Mouse (Mus musculus): ENCODE results near the gene Foxred2. TPM values are rescaled to one million over a fixed set of nuclear protein-coding genes. Genes with fewer than 3 reads are reported as not detected.

Foxred2 gene
- polyA plus RNA-seq, 1 experiment from 2014 or later: 3.2 TPM

DNA sequence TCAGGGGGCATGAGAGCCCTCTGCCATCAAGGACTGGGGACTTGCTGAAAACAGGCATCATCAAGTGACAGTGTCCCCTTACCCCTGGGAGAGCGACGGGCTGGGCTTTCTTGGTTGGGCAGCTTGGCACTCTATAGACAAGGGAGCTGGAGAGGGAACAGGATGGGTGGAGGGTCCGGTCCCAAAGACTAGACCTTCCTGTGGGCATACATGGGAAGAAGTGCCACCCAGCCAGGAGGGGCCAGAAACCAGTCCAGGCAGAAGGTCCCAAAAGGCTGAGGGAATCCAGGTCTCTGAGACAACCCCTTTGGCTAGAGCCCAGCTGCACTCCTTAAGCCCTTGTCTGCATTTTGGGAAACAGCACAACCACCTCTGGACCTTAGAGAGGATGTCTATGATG lies 42.0 kb downstream of the Foxred2 start:
- no peak overlapping the region for H3K9ac ChIP-seq (ENCODE audit: low read depth, low read length)
- H3K27me3 ChIP-seq (ENCODE audit: insufficient read depth, low read length): no peaks in the 10 kb centered on the region
- no peak overlapping the region for H3K4me3 ChIP-seq (replicated peaks; ENCODE audit: low read depth, low read length)
- no peaks in the 10 kb centered on the region for H3K9me3 ChIP-seq (replicated peaks; ENCODE audit: low read length)
- no peak for ATAC-seq (replicated peaks; ENCODE audit: low FRiP score, low read depth)
- peaks cover 26% of the 10 kb centered on the region; the same call in 1 of the 2 replicates for H3K36me3 ChIP-seq (ENCODE audit: insufficient read depth, low read length)
- 91% methylated on average over 3 of the region's 3 CpGs for WGBS
- DNase-seq (ENCODE audit: low spot score): no peak
- no peak overlapping the region for H3K4me2 ChIP-seq (ENCODE audit: low read length)
- no peak for TF ChIP-seq CTCF (IDR thresholded peaks at IDR 0.05; ENCODE audit: low read depth)
- peaks cover 14% of the 10 kb centered on the region; the same call in 1 of the 2 replicates for H3K4me1 ChIP-seq (replicated peaks; ENCODE audit: insufficient read depth, low read length)
- no peak overlapping the region for H3K27ac ChIP-seq

GRCm38 (mm10) chr15:77913054-77913453 lies 43.5 kb downstream of the Foxred2 start:
- Histone ChIP-seq H3K27ac (peak overlapping the region; percentile 69; the same call in 1 of the 2 replicates), H3K27me3 (ENCODE audit: insufficient read depth, low read length) (no peaks in the 10 kb centered on the region), H3K9ac (ENCODE audit: low read depth, low read length) (0 out of 2 replicates have a peak overlapping the region, but pooled peaks have one; percentile 13), H3K4me3 (replicated peaks; ENCODE audit: low read depth, low read length) (no peak overlapping the region), H3K4me2 (ENCODE audit: low read length) (no peak overlapping the region), H3K36me3 (ENCODE audit: insufficient read depth, low read length) (peaks cover 17% of the 10 kb centered on the region; the same call in 1 of the 2 replicates), H3K4me1 (replicated peaks; ENCODE audit: insufficient read depth, low read length) (peaks cover 18% of the 10 kb centered on the region; the same call in 1 of the 2 replicates), H3K9me3 (replicated peaks; ENCODE audit: low read length) (no peaks in the 10 kb centered on the region)
- DNase-seq (ENCODE audit: low spot score) (no peak), ATAC-seq (replicated peaks; ENCODE audit: low FRiP score, low read depth) (no peak)
- WGBS: 73% methylated on average over 8 of the region's 8 CpGs
- TF ChIP-seq CTCF (IDR thresholded peaks at IDR 0.05; ENCODE audit: low read depth): no peak

- peaks cover 17% of the 10 kb centered on the region; the same call in 1 of the 2 replicates for H3K36me3 ChIP-seq (ENCODE audit: insufficient read depth, low read length)
- H3K27ac ChIP-seq: peak overlapping the region; percentile 69; the same call in 1 of the 2 replicates
- H3K9ac ChIP-seq (ENCODE audit: low read depth, low read length): 0 out of 2 replicates have a peak overlapping the region, but pooled peaks have one; percentile 13
- no peaks in the 10 kb centered on the region for H3K27me3 ChIP-seq (ENCODE audit: insufficient read depth, low read length)
- H3K9me3 ChIP-seq (replicated peaks; ENCODE audit: low read length): no peaks in the 10 kb centered on the region
- H3K4me1 ChIP-seq (replicated peaks; ENCODE audit: insufficient read depth, low read length): peaks cover 18% of the 10 kb centered on the region; the same call in 1 of the 2 replicates
- no peak overlapping the region for H3K4me3 ChIP-seq (replicated peaks; ENCODE audit: low read depth, low read length)
- WGBS: 39% methylated on average over 7 of the region's 7 CpGs
- no peak for TF ChIP-seq CTCF (IDR thresholded peaks at IDR 0.05; ENCODE audit: low read depth)
- H3K4me2 ChIP-seq (ENCODE audit: low read length): no peak overlapping the region
- ATAC-seq (replicated peaks; ENCODE audit: low FRiP score, low read depth): no peak
- no peak for DNase-seq (ENCODE audit: low spot score)
Observed at GRCm38 (mm10) chr15:77912585-77912984, 43.9 kb downstream of the Foxred2 start.

DNA sequence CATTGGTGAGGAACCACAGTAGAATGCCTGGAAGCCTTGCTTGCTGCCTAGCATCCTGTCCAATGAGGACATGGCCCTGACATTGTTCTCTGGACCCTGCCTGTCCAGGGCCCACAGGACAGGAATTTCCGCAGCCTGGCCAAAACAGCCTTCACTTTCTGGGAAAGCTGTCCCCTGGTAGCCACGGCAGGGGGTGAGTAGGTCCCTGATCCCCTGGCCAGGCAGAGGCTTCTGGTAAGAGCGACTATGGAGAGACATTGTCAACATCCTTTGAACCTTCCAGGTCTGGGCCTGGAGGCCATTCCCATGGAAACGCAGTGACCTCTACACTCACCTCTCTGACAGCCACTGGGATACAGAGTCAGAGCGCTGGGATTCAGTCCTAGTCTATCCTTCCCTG lies 44.5 kb downstream of the Foxred2 start:
- H3K4me2 ChIP-seq (ENCODE audit: low read length): no peak overlapping the region
- peaks cover 17% of the 10 kb centered on the region; the same call in 1 of the 2 replicates for H3K36me3 ChIP-seq (ENCODE audit: insufficient read depth, low read length)
- 52% methylated on average over 5 of the region's 5 CpGs for WGBS
- TF ChIP-seq CTCF (IDR thresholded peaks at IDR 0.05; ENCODE audit: low read depth): no peak
- DNase-seq (ENCODE audit: low spot score): no peak
- H3K27me3 ChIP-seq (ENCODE audit: insufficient read depth, low read length): no peaks in the 10 kb centered on the region
- H3K4me1 ChIP-seq (replicated peaks; ENCODE audit: insufficient read depth, low read length): peaks cover 23% of the 10 kb centered on the region
- H3K9me3 ChIP-seq (replicated peaks; ENCODE audit: low read length): no peaks in the 10 kb centered on the region
- H3K27ac ChIP-seq: peak overlapping the region; percentile 69; the same call in 1 of the 2 replicates
- no peak overlapping the region for H3K9ac ChIP-seq (ENCODE audit: low read depth, low read length)
- no peak for ATAC-seq (replicated peaks; ENCODE audit: low FRiP score, low read depth)
- H3K4me3 ChIP-seq (replicated peaks; ENCODE audit: low read depth, low read length): no peak overlapping the region

DNA sequence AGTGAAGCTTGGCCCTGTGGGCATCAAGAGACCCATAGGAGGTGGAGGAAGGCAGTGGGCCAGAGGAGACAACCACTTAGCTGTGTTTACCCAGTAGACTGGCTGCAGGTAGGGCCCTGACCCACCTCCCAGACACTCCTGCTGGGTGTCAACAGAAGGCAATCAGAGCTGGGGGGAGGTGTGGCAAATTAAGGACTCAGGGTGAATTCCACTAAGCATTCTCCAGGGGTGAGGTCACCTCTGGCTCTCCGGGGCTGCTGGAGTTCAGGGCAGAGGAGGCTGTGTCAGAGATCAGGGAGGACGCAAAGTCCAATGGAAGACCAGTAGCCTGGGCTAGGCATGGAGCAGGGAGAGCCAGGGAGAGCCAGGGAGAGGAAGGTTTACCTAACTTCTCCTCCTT lies 45.5 kb downstream of the Foxred2 start:
- peak overlapping the region; percentile 70; the same call in 1 of the 2 replicates for H3K27ac ChIP-seq
- TF ChIP-seq CTCF (IDR thresholded peaks at IDR 0.05; ENCODE audit: low read depth): no peak
- WGBS: 12% methylated on average over 2 of the region's 2 CpGs
- H3K4me3 ChIP-seq (replicated peaks; ENCODE audit: low read depth, low read length): no peak overlapping the region
- H3K4me2 ChIP-seq (ENCODE audit: low read length): no peak overlapping the region
- no peaks in the 10 kb centered on the region for H3K9me3 ChIP-seq (replicated peaks; ENCODE audit: low read length)
- no peak overlapping the region for H3K9ac ChIP-seq (ENCODE audit: low read depth, low read length)
- H3K36me3 ChIP-seq (ENCODE audit: insufficient read depth, low read length): peaks cover 13% of the 10 kb centered on the region; the same call in 1 of the 2 replicates
- ATAC-seq (replicated peaks; ENCODE audit: low FRiP score, low read depth) (peak; percentile 63), DNase-seq (ENCODE audit: low spot score) (peak; percentile 51)
- H3K27me3 ChIP-seq (ENCODE audit: insufficient read depth, low read length): no peaks in the 10 kb centered on the region
- peaks cover 31% of the 10 kb centered on the region for H3K4me1 ChIP-seq (replicated peaks; ENCODE audit: insufficient read depth, low read length)

DNA sequence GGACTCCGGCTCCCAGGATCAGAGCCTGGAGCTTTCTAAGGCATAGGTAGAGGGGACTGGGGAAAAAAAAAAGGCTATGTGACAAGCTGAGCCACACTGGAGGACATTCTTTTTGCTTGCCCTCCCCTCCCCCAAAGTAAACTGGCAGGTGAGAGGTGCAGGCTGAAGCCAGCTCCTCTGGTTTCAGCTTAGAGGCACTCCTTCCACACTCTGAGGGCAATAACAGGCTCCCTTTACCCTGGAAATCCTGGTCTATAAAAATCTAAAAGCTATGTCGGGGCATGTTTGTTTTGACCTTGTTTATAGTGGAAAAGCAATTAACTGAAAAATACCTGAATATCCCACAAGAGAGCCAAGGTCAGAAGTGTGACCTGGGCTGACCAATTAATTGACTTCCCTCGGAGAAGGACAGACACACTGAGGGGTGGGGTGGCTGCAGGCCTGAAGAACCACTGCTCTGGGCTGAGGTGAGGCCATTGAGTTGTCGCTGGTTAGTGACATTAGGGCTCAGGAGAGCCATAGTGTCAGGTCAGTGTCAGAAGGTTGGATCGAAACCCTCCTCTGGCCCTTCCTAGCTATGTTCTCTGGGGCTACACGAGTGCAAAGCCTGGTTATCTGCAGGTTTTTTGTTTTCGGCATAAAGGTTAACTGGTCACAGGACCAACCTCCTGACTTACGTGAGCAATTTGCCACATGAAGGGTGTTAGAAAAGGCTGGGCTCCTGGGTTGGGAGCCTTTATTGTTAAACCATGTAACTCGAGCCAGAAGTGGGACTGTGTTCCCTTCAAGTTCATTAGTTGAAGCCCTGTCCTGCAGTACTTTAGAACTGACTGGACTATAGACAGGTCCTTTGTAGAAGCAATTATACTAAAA lies 48.6 kb downstream of the Foxred2 start:
- TF ChIP-seq CTCF (IDR thresholded peaks at IDR 0.05; ENCODE audit: low read depth): no peak
- Histone ChIP-seq H3K4me3 (replicated peaks; ENCODE audit: low read depth, low read length) (no peak overlapping the region), H3K4me2 (ENCODE audit: low read length) (no peak overlapping the region), H3K27ac (peak overlapping the region; percentile 78), H3K4me1 (replicated peaks; ENCODE audit: insufficient read depth, low read length) (peaks cover 50% of the 10 kb centered on the region), H3K9ac (ENCODE audit: low read depth, low read length) (0 out of 2 replicates have a peak overlapping the region, but pooled peaks have one; percentile 4), H3K27me3 (ENCODE audit: insufficient read depth, low read length) (no peaks in the 10 kb centered on the region), H3K9me3 (replicated peaks; ENCODE audit: low read length) (no peaks in the 10 kb centered on the region), H3K36me3 (ENCODE audit: insufficient read depth, low read length) (no peaks in the 10 kb centered on the region)
- 43% methylated on average over 9 of the region's 9 CpGs for WGBS
- no peak for DNase-seq (ENCODE audit: low spot score)
- ATAC-seq (replicated peaks; ENCODE audit: low FRiP score, low read depth): no peak

Data from kidney, postnatal 0 days (tissue).